Mouse (Mus musculus) kidney, adult 8-10 months (tissue): Measurements from ENCODE around the gene Gm49425.

ENCODE experiments used
- DNase-seq, 2 experiments: peaks; one replicate each; pipeline ENCODE4 v3.0.0; 2022

The Gm49425 gene

DNA sequence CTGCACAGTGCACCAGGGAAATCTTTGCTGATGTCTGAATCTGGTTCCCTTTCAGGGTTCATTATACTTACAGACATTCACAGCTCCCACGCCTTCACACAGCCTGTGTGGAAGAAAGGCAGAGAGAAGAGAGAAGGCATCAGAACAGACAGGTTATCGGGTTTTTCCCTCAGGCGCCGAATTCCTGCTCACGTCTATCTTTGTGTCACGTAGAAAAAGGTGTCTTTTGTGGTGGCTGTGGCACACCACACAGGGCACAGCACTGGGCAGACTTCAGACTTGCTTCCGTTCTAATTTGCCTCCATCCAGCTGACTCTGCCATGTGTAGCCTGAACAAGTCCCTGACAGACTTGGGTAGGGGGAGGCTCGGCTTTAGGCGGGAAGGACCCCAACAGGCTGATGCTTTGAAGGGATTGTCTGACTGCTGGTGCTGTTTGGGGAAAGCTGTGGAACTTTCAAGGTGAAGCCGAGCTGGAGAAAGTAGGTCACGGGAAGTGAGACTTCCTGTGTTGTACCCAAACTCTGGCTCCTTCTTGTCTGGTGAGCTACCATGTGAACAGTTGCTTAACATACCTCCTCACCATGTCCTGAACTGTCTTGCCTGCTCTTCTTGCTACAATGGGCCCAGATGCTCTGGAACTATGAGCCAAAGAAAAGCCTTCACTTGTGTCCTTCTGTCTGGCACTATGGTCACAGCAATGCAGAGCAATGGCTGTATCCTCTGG is 31.0 kb downstream of the Gm49425 start:
- DNase-seq = no peak

- no peak for DNase-seq
Measured at GRCm38 (mm10) chr15:101484939-101485338, 32.1 kb downstream of the Gm49425 start.

DNA sequence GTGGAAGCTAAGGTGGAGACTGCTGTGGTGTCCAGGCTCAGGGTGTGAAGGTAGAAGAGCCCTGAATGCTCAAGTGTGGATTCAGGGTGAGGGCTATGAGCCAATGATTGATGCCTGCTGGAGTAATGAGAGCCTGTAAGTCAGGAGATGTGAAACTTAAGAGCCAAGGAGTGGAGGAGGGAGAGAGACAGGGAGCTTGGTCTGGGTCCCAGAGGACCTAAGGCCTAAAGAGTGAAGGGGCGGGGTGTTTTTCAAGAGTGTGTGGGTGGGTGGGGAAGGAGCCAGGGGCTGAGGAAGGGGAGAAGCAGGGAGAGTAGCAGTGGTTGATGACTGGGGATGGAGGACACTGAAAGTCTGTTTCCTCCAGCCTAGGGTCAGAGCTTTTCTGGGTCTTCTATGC is 33.4 kb downstream of the Gm49425 start:
- DNase-seq = no peak

GRCm38 (mm10) chr15:101482056-101482455 is 35.0 kb downstream of the Gm49425 start:
- DNase-seq = no peak

GRCm38 (mm10) chr15:101479666-101480060 is 37.4 kb downstream of the Gm49425 start:
- no peak for DNase-seq

DNA sequence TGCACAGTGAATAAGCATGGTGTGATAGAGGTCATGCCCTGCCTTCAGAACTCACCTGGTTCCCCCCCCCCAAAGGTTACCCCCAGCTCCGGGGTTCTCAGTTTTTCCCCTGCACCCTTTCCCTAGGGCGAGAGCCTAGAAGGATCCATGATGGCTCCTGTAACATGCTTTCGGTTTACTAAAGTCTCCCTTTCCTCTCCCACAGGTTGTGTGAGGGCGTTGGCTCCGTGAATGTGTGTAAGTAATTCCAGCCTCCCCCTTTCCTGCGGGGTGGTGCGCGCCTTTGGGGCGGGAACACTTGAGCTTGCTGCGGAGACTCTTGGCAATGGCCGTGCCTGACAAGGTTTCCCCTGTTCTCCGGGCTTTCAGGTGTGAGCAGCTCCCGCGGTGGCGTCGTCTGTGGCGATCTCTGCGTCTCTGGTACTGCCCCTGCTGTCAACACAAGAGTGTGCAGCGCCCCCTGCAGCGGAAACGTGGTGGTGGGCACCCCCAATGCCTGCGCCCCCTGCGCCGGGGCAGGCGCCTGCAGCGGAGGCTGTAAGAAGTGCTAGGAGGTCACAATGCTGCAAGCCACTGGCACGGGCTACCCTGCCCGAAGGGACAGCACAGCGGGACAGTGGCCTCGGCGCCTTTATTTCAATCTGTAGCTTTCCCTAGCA is 37.9 kb downstream of the Gm49425 start:
- DNase-seq = peak in 1 of 2 experiments; percentile 9

DNA sequence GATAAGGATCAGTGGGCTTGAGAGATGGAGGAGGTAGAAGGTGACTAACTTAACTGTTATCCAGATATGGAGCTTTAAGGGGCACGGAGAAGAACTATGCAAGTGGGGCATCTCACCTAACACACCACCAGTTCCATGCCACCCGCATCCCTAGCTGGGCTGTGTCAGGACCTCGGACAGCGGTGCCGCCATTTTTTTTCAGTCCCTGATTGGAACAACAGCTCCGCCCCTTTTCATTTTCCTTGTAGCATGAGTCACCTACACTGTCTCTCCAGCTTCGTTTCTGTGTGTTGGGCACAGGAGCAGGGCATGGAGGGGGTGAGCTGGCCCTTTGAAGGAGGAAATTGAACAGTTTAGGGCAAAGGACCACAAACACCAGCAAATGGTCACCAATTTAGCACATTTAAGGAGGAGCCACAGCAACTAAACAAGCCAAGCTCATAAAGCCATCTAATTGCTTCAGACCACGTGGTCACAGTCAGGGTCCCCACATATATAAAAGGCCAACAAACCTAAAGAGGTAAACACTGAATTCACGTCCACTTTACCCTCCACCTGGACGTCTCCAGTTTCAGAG is 44.0 kb downstream of the Gm49425 start, which contains the start of gene Krt86:
Gene Krt86, plus strand, starts transcription at position 527 of the 577 bp plus-strand sequence.
- no peak for DNase-seq

DNA sequence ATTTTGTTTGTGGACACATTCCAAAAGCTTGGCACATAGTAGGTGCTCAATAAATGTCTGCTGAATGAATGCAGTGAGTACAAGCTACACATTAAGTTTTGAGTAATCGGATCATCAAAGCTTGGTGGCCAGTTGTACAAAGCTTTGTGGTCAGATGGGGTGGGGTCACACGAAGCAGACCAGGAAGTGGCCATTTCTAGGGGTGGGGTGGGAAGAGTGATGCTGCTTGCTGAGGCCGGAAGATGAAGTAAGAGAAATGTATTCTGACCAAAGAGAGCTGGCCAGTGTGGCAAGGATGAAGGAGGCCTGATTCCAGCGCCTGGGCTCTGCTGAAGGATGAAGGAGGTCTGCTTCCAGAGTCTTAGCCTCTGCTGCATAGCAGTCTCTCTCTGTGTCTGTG is 48.0 kb downstream of the Gm49425 start:
- DNase-seq = no peak
